Mouse (Mus musculus) heart, embryonic 13.5 days (tissue): ENCODE results near the gene Gnaq. TPM values are rescaled to one million over a fixed set of nuclear protein-coding genes. Genes with fewer than 3 reads are reported as not detected.

Experiments used
- ATAC-seq: fragments of 200-750 bp; cut with Nextera tagmentation; 2 replicates; pipeline ENCODE4 v1.8.0; 2017; ENCODE audit warnings: moderate TSS enrichment; ENCODE audit not compliant: insufficient number of reproducible peaks, low FRiP score, low TSS enrichment; ENCODE audit errors: extremely low read depth
- H3K27ac ChIP-seq: fragments of 300-500 bp; sonication (generic); replicated peaks from 2 replicates; pipeline ENCODE4 v1.5.1; 2015; ENCODE audit warnings: moderate library complexity, mild to moderate bottlenecking, inconsistent platforms
- H3K27me3 ChIP-seq: fragments of 300-500 bp; sonication (generic); replicated peaks from 2 replicates; pipeline ENCODE4 v1.6.1; 2015; ENCODE audit warnings: mild to moderate bottlenecking, inconsistent platforms
- H3K36me3 ChIP-seq: fragments of 300-500 bp; sonication (generic); 2 replicates; pipeline ENCODE4 v1.6.1; 2015; ENCODE audit warnings: mild to moderate bottlenecking, inconsistent platforms
- H3K4me1 ChIP-seq: fragments of 300-500 bp; sonication (generic); 2 replicates; pipeline ENCODE4 v1.6.1; 2015; ENCODE audit warnings: inconsistent platforms
- H3K4me2 ChIP-seq: fragments of 300-500 bp; sonication (generic); 2 replicates; pipeline ENCODE4 v1.6.1; 2015; ENCODE audit warnings: inconsistent platforms, mild to moderate bottlenecking, moderate library complexity
- H3K4me3 ChIP-seq: fragments of 300-500 bp; sonication (generic); 2 replicates; pipeline ENCODE4 v1.5.1; 2015; ENCODE audit warnings: moderate library complexity, mild to moderate bottlenecking, inconsistent platforms
- H3K9ac ChIP-seq: fragments of 300-500 bp; sonication (generic); 2 replicates; pipeline ENCODE4 v1.6.1; 2015; ENCODE audit warnings: inconsistent platforms, mild to moderate bottlenecking, moderate library complexity
- H3K9me3 ChIP-seq: fragments of 300-500 bp; sonication (generic); 2 replicates; pipeline ENCODE4 v1.6.1; 2016; ENCODE audit warnings: inconsistent platforms
- WGBS: fragments of 180-500 bp; shearing (Covaris S2); methylation state at CpG from one replicate; pipeline ENCODE4 v1.1.7; 2015; ENCODE audit warnings: mixed read lengths; 5-methylcytosine and 5-hydroxymethylcytosine counted together
- polyA plus RNA-seq: library from polyadenylated mRNA; unstranded; fragments of >200 nt; fragmentation: Nextera tagmentation; extraction: Ambion mirVana; gene quantifications from 2 replicates; pipeline ENCODE4 v1.2.1, GENCODE M21; 2015

Gnaq gene
- polyA plus RNA-seq, 1 experiment from 2014 or later, result 16.9 TPM

GRCm38 (mm10) chr19:16128715-16129114 lies 3.9 kb upstream of the Gnaq start:
- H3K27ac ChIP-seq, result no peak overlapping the region
- no peak overlapping the region for H3K4me2 ChIP-seq
- H3K9me3 ChIP-seq, result no peaks in the 10 kb centered on the region
- no peak for ATAC-seq
- H3K9ac ChIP-seq, result no peak overlapping the region
- peaks cover 15% of the 10 kb centered on the region for H3K4me1 ChIP-seq
- no peaks in the 10 kb centered on the region for H3K27me3 ChIP-seq
- no peaks in the 10 kb centered on the region for H3K36me3 ChIP-seq
- 52% methylated on average over 5 of the region's 5 CpGs for WGBS
- H3K4me3 ChIP-seq, result no peak overlapping the region

- Histone ChIP-seq H3K9ac (no peak overlapping the region), H3K36me3 (no peaks in the 10 kb centered on the region), H3K4me2 (no peak overlapping the region), H3K4me3 (no peak overlapping the region), H3K27me3 (no peaks in the 10 kb centered on the region), H3K9me3 (no peaks in the 10 kb centered on the region), H3K27ac (no peak overlapping the region), H3K4me1 (peaks cover 19% of the 10 kb centered on the region)
- no peak for ATAC-seq
- 94% methylated on average over 2 of the region's 2 CpGs for WGBS
Measured at GRCm38 (mm10) chr19:16129171-16129570, 3.5 kb upstream of the Gnaq start.

GRCm38 (mm10) chr19:16130476-16130875 lies 2.2 kb upstream of the Gnaq start:
- Histone ChIP-seq H3K27me3 (no peaks in the 10 kb centered on the region), H3K27ac (no peak overlapping the region), H3K4me1 (peaks cover 32% of the 10 kb centered on the region), H3K9me3 (no peaks in the 10 kb centered on the region), H3K9ac (no peak overlapping the region), H3K36me3 (no peaks in the 10 kb centered on the region), H3K4me3 (no peak overlapping the region), H3K4me2 (no peak overlapping the region)
- ATAC-seq, result no peak
- 64% methylated on average over 3 of the region's 3 CpGs for WGBS

GRCm38 (mm10) chr19:16131831-16132230 lies 800 bp upstream of the Gnaq start:
- Histone ChIP-seq H3K4me3 (peak overlapping the region; percentile 97), H3K27ac (peak overlapping the region; percentile 98), H3K36me3 (no peaks in the 10 kb centered on the region), H3K4me1 (peaks cover 40% of the 10 kb centered on the region), H3K9me3 (no peaks in the 10 kb centered on the region), H3K9ac (peak overlapping the region; percentile 99), H3K27me3 (no peaks in the 10 kb centered on the region), H3K4me2 (peak overlapping the region; percentile 81)
- ATAC-seq, result no peak
- WGBS, result 8% methylated on average over 6 of the region's 6 CpGs

GRCm38 (mm10) chr19:16132340-16132790 lies 266 bp upstream of the Gnaq start:
- peak overlapping the region; percentile 98 for H3K27ac ChIP-seq
- H3K27me3 ChIP-seq, result no peaks in the 10 kb centered on the region
- peak overlapping the region; percentile 97 for H3K4me3 ChIP-seq
- H3K4me2 ChIP-seq, result peak overlapping the region; percentile 81
- H3K36me3 ChIP-seq, result no peaks in the 10 kb centered on the region
- WGBS, result under 1% methylated on average over 51 of the region's 57 CpGs
- peaks cover 45% of the 10 kb centered on the region for H3K4me1 ChIP-seq
- no peaks in the 10 kb centered on the region for H3K9me3 ChIP-seq
- peak; percentile 92 for ATAC-seq
- peak overlapping the region; percentile 99 for H3K9ac ChIP-seq

- Histone ChIP-seq H3K27ac (peak overlapping the region; percentile 98), H3K4me3 (peak overlapping the region; percentile 97), H3K27me3 (no peaks in the 10 kb centered on the region), H3K4me2 (peak overlapping the region; percentile 81), H3K4me1 (peaks cover 53% of the 10 kb centered on the region), H3K36me3 (no peaks in the 10 kb centered on the region), H3K9ac (peak overlapping the region; percentile 99), H3K9me3 (no peaks in the 10 kb centered on the region)
- ATAC-seq, result peak; percentile 14; the same call in 1 of the 2 replicates
- WGBS, result under 1% methylated on average over 109 of the region's 139 CpGs
Measured at GRCm38 (mm10) chr19:16132865-16133720, 462 bp downstream of the Gnaq start.

GRCm38 (mm10) chr19:16133721-16134570 lies 1.3 kb downstream of the Gnaq start:
- 10% methylated on average over 25 of the region's 25 CpGs for WGBS
- no peak for ATAC-seq
- Histone ChIP-seq H3K4me1 (peaks cover 61% of the 10 kb centered on the region), H3K4me3 (peak overlapping the region; percentile 97), H3K27ac (peak overlapping the region; percentile 98), H3K36me3 (no peaks in the 10 kb centered on the region), H3K9ac (peak overlapping the region; percentile 99), H3K27me3 (no peaks in the 10 kb centered on the region), H3K9me3 (no peaks in the 10 kb centered on the region), H3K4me2 (peak overlapping the region; percentile 81)

GRCm38 (mm10) chr19:16138064-16138580 lies 5.5 kb downstream of the Gnaq start:
- peaks cover 3% of the 10 kb centered on the region; the same call in 1 of the 2 replicates for H3K9me3 ChIP-seq
- peak overlapping the region; percentile 6; the same call in 1 of the 2 replicates for H3K9ac ChIP-seq
- 0 out of 2 replicates have a peak overlapping the region, but pooled peaks have one; percentile 9 for H3K27ac ChIP-seq
- peak overlapping the region; percentile 55 for H3K4me2 ChIP-seq
- peaks cover 88% of the 10 kb centered on the region for H3K4me1 ChIP-seq
- WGBS, result 32% methylated on average over 5 of the region's 5 CpGs
- peaks cover 8% of the 10 kb centered on the region for H3K36me3 ChIP-seq
- H3K27me3 ChIP-seq, result no peaks in the 10 kb centered on the region
- no peak overlapping the region for H3K4me3 ChIP-seq
- ATAC-seq, result no peak

- Histone ChIP-seq H3K4me3 (no peak overlapping the region), H3K27ac (peak overlapping the region; percentile 45; the same call in 1 of the 2 replicates), H3K4me2 (peak overlapping the region; percentile 13; the same call in 1 of the 2 replicates), H3K4me1 (peaks cover 73% of the 10 kb centered on the region), H3K9ac (no peak overlapping the region), H3K36me3 (peaks cover 14% of the 10 kb centered on the region), H3K27me3 (no peaks in the 10 kb centered on the region), H3K9me3 (peaks cover 3% of the 10 kb centered on the region)
- 39% methylated on average over 4 of the region's 4 CpGs for WGBS
- no peak for ATAC-seq
Measured at GRCm38 (mm10) chr19:16140710-16141109, 8.1 kb downstream of the Gnaq start.

GRCm38 (mm10) chr19:16141857-16142256 lies 9.2 kb downstream of the Gnaq start:
- no peak overlapping the region for H3K9ac ChIP-seq
- no peaks in the 10 kb centered on the region for H3K27me3 ChIP-seq
- no peak for ATAC-seq
- peaks cover 68% of the 10 kb centered on the region for H3K4me1 ChIP-seq
- no peak overlapping the region for H3K4me2 ChIP-seq
- H3K36me3 ChIP-seq, result peaks cover 14% of the 10 kb centered on the region
- peaks cover 3% of the 10 kb centered on the region for H3K9me3 ChIP-seq
- H3K27ac ChIP-seq, result peak overlapping the region; percentile 38
- no peak overlapping the region for H3K4me3 ChIP-seq
- 23% methylated on average over 4 of the region's 4 CpGs for WGBS

- ATAC-seq, result no peak
- Histone ChIP-seq H3K4me1 (peaks cover 57% of the 10 kb centered on the region), H3K4me3 (no peak overlapping the region), H3K27me3 (no peaks in the 10 kb centered on the region), H3K9ac (no peak overlapping the region), H3K36me3 (peaks cover 14% of the 10 kb centered on the region), H3K9me3 (peaks cover 3% of the 10 kb centered on the region), H3K4me2 (no peak overlapping the region), H3K27ac (no peak overlapping the region)
- 82% methylated on average over 10 of the region's 10 CpGs for WGBS
Measured at GRCm38 (mm10) chr19:16142990-16143389, 10.4 kb downstream of the Gnaq start.
